Mouse (Mus musculus) kidney, embryonic 16.5 days (tissue): ENCODE data around the gene Nol12. TPM values are rescaled to one million over a fixed set of nuclear protein-coding genes. Genes with fewer than 3 reads are reported as not detected.

ENCODE experiments used
- ATAC-seq: fragments of 200-750 bp; cut with Nextera tagmentation; 2 replicates; pipeline ENCODE4 v1.8.0; 2017; ENCODE audit warnings: moderate TSS enrichment; ENCODE audit not compliant: low FRiP score, low TSS enrichment
- H3K27ac ChIP-seq: fragments of 300-500 bp; sonication (generic); 2 replicates; pipeline ENCODE4 v1.5.1; 2014; ENCODE audit warnings: low read length
- H3K27me3 ChIP-seq: fragments of 300-500 bp; sonication (generic); 2 replicates; pipeline ENCODE4 v1.6.1; 2014; ENCODE audit warnings: low read length, control low read depth, mixed read lengths; ENCODE audit not compliant: insufficient read depth
- H3K36me3 ChIP-seq: fragments of 300-500 bp; sonication (generic); 2 replicates; pipeline ENCODE4 v1.6.1; 2014; ENCODE audit warnings: low read length, control low read depth, mixed read lengths; ENCODE audit not compliant: insufficient read depth
- H3K4me1 ChIP-seq: fragments of 300-500 bp; sonication (generic); 2 replicates; pipeline ENCODE4 v1.6.1; 2014; ENCODE audit warnings: low read length, control low read depth, mixed read lengths; ENCODE audit not compliant: insufficient read depth
- H3K4me2 ChIP-seq: fragments of 300-500 bp; sonication (generic); replicated peaks from 2 replicates; pipeline ENCODE4 v1.6.1; 2014; ENCODE audit warnings: low read depth, low read length
- H3K4me3 ChIP-seq: fragments of 300-500 bp; sonication (generic); 2 replicates; pipeline ENCODE4 v1.5.1; 2014; ENCODE audit warnings: mild to moderate bottlenecking, low read length
- H3K9ac ChIP-seq: fragments of 300-500 bp; sonication (generic); replicated peaks from 2 replicates; pipeline ENCODE4 v1.6.1; 2014; ENCODE audit warnings: low read length
- H3K9me3 ChIP-seq: fragments of 300-500 bp; sonication (generic); 2 replicates; pipeline ENCODE4 v1.6.1; 2016; ENCODE audit warnings: low read length, control low read depth
- WGBS: fragments of 180-500 bp; shearing (Covaris S2); extraction: QIAGEN DNeasy Blood & Tissue Kit; methylation state at CpG from one replicate; pipeline ENCODE4 v1.1.7; 2014; 5-methylcytosine and 5-hydroxymethylcytosine counted together
- polyA plus RNA-seq: library from polyadenylated mRNA; unstranded; fragments of >200 nt; fragmentation: Nextera tagmentation; extraction: Ambion mirVana; gene quantifications from 2 replicates; pipeline ENCODE4 v1.2.1, GENCODE M21; 2015

Gene Nol12
- polyA plus RNA-seq, 1 experiment from 2014 or later: 59.9 TPM

DNA sequence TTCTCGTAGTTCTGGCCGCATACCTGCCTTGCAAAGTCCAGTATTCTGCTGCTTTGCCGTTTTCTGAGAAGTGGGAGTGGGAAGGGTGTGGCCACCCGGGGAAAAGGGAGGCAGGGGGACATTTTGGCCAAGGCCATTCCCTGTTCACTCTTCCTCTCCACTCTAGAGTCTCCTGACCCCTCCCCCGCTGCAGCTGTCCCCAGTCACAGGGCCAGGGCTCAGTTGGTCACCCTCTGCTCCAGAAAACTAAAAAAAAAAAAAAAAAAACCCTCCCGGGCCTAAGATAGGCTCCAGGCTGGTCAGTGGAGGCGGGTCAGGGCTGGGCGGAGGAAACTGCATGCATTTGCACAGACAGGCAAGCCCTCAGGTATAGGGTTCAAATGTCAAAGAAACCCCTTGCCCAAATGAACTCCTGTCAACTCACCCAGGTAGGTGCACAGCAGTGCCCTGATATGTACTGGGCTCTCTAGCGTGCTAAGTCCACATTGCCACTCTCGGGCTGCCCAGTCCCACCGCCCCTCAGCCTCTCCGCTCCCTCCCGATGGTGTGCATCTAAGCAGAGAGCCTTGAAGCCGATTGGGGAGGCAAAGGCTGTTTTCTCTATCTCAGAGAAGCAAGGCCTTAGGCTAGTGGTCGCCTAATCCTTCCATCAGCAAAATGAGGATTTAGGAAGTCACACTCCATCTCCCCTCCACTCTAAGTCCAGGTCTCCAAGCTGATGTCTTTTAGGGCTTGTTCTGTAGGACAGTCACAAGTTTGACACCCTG lies 7.5 kb upstream of the Nol12 start:
- Histone ChIP-seq H3K36me3 (0 out of 2 replicates have a peak, but pooled peaks cover 7% of the 10 kb centered on the region), H3K27ac (peak overlapping the region; percentile 87), H3K9ac (peak overlapping the region; percentile 72), H3K4me3 (peak overlapping the region; percentile 48), H3K27me3 (no peaks in the 10 kb centered on the region), H3K4me1 (peaks cover 35% of the 10 kb centered on the region), H3K4me2 (peak overlapping the region; percentile 77), H3K9me3 (no peaks in the 10 kb centered on the region)
- WGBS: 16% methylated on average over 15 of the region's 15 CpGs
- peak; percentile 7; the same call in 1 of the 2 replicates for ATAC-seq

DNA sequence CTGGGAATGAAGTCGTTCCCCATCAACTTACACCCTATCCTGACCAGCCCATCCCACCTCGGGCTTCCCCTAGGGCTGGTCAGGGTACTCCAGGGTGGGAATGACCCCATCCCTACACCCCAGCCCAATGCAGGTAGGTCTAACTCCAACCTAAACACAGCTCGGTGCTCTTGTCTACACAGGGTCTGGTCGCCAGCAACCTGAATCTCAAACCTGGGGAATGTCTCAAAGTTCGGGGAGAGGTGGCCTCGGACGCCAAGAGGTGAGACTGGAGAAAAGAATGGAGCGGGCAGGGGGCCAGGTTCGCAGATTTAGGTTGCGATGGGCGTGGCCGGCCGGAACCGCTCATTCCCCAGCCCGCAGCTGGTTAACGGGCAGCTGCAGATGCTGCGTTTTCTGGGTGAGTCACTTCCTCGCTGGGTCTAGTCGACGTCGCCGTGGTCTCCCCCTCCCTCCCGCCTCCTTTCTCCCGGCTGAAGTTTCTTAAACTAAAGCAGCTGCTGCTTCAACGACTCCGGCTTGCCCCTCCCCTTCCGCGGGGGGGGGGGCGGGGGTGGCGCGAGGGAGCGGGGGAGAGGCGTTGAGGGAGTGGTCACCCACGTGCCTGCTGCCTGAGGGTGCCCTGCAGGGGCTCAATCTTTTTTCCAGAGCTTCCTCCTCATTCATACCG lies 6.8 kb upstream of the Nol12 start:
- peak overlapping the region; percentile 48 for H3K4me3 ChIP-seq
- no peaks in the 10 kb centered on the region for H3K9me3 ChIP-seq
- H3K27ac ChIP-seq: peak overlapping the region; percentile 87
- H3K4me1 ChIP-seq: peaks cover 35% of the 10 kb centered on the region
- peak; percentile 50 for ATAC-seq
- no peaks in the 10 kb centered on the region for H3K27me3 ChIP-seq
- 0 out of 2 replicates have a peak, but pooled peaks cover 7% of the 10 kb centered on the region for H3K36me3 ChIP-seq
- H3K9ac ChIP-seq: peak overlapping the region; percentile 72
- WGBS: under 1% methylated on average over 33 of the region's 35 CpGs
- peak overlapping the region; percentile 77 for H3K4me2 ChIP-seq

DNA sequence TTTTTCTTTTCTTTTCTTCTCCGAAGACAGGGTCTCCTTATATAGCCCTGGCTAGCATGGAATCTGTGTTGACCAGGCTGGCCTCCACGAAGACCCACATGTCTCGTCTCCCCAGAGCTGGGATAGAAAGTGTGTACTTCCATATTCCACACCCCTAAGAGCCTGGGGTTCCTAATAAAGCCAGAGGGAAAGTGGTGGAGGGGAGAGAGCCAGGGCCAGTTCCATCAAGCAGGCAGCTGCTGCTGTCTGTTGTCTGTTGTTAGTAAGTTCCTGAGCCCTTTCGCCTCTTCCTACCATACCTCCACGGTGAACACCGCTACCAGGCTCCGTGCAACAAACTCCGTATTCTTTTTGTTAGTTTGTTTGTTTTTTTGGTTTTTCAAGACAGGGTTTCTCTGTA lies 6.2 kb upstream of the Nol12 start:
- peaks cover 35% of the 10 kb centered on the region for H3K4me1 ChIP-seq
- no peaks in the 10 kb centered on the region for H3K9me3 ChIP-seq
- no peaks in the 10 kb centered on the region for H3K27me3 ChIP-seq
- H3K9ac ChIP-seq: peak overlapping the region; percentile 72
- H3K4me3 ChIP-seq: peak overlapping the region; percentile 48
- ATAC-seq: 0 out of 2 replicates have a peak, but pooled peaks have one; percentile 2
- 0 out of 2 replicates have a peak, but pooled peaks cover 7% of the 10 kb centered on the region for H3K36me3 ChIP-seq
- peak overlapping the region; percentile 77 for H3K4me2 ChIP-seq
- H3K27ac ChIP-seq: no peak overlapping the region
- WGBS: 52% methylated on average over 7 of the region's 8 CpGs

DNA sequence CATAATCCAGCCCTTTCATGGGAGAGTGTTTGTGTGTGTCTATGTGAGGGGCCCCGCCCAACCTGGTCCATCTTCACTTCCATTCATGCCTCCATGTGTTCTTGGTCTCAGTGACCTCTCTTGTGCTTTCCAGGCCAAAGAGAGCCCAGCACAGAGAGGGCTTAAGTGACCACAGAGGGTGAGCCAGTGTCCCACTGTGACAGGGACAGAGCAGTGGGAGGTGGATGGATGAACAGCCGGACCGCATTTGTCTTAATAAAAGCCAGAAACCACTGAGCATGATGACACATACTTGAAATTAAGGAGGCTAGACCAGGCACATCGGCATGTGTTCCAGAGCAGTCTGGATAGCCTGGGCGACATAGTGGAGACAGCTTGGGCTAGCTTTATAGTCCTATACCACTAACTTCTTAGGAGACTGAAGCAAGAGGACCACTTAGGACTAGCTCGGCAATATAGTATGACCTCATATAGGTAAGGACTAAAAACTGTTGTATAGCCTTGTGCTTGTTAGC lies 4.5 kb upstream of the Nol12 start:
- no peaks in the 10 kb centered on the region for H3K9me3 ChIP-seq
- peaks cover 31% of the 10 kb centered on the region for H3K4me1 ChIP-seq
- ATAC-seq: no peak
- H3K4me3 ChIP-seq: no peak overlapping the region
- 0 out of 2 replicates have a peak, but pooled peaks cover 7% of the 10 kb centered on the region for H3K36me3 ChIP-seq
- no peaks in the 10 kb centered on the region for H3K27me3 ChIP-seq
- WGBS: 94% methylated on average over 6 of the region's 6 CpGs
- no peak overlapping the region for H3K27ac ChIP-seq
- no peak overlapping the region for H3K9ac ChIP-seq
- H3K4me2 ChIP-seq: no peak overlapping the region

DNA sequence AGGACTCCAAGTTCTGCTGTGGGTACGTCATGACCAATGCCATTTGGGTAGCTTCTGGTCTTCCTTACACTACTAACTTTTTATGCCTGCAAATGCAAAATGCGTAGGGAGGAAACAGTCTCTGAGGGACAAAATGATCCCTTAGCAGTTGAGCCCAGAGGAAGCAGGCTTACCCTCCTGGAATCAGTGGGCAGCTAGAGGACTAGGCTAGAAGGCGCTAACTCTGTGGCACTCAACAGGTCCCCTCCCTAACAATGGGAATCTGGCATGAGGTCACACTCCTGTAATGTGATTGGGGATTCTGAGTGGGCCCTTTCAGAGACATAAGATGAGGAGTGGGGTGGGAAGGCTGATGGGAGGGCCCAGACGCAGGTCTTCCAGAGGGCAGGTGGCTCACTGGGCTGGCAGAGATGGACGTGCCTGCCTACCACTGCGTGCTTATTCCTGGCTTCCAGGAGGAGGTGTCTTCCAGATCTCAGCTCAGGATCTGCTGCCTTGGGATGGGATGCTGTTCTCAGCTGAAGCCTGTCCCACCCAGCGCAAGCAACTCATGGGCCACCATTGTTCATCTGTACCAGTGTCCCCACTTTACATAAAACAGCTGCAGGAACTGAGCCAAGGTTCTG lies 3.8 kb upstream of the Nol12 start:
- no peak overlapping the region for H3K27ac ChIP-seq
- no peak overlapping the region for H3K4me3 ChIP-seq
- peaks cover 31% of the 10 kb centered on the region for H3K4me1 ChIP-seq
- WGBS: 86% methylated on average over 7 of the region's 7 CpGs
- no peak overlapping the region for H3K9ac ChIP-seq
- H3K36me3 ChIP-seq: 0 out of 2 replicates have a peak, but pooled peaks cover 7% of the 10 kb centered on the region
- H3K27me3 ChIP-seq: no peaks in the 10 kb centered on the region
- ATAC-seq: no peak
- no peak overlapping the region for H3K4me2 ChIP-seq
- H3K9me3 ChIP-seq: no peaks in the 10 kb centered on the region

DNA sequence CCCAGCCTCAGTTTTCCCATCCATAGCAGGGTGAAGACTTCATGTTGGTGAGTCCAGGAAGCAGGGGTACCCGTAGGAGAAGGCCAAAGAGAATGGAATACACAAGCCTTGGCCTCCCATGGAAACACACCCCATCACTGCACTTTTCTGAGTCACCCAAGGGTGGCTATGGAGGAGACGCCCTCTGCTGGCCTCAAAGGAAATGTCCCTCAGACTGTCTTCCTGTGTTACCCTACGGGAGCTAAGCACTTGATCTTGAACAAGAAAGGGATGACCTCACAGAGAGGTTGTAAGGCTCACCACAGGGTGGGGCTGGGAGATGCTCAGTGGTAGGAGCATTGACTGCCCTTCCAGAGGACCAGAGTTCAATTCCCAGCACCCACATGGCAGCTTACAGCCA lies 3.2 kb upstream of the Nol12 start:
- no peaks in the 10 kb centered on the region for H3K9me3 ChIP-seq
- no peak overlapping the region for H3K4me3 ChIP-seq
- no peak for ATAC-seq
- peaks cover 30% of the 10 kb centered on the region for H3K4me1 ChIP-seq
- WGBS: 17% methylated on average over 3 of the region's 3 CpGs
- no peak overlapping the region for H3K9ac ChIP-seq
- no peak overlapping the region for H3K27ac ChIP-seq
- no peaks in the 10 kb centered on the region for H3K27me3 ChIP-seq
- peaks cover 8% of the 10 kb centered on the region; the same call in 1 of the 2 replicates for H3K36me3 ChIP-seq
- no peak overlapping the region for H3K4me2 ChIP-seq

DNA sequence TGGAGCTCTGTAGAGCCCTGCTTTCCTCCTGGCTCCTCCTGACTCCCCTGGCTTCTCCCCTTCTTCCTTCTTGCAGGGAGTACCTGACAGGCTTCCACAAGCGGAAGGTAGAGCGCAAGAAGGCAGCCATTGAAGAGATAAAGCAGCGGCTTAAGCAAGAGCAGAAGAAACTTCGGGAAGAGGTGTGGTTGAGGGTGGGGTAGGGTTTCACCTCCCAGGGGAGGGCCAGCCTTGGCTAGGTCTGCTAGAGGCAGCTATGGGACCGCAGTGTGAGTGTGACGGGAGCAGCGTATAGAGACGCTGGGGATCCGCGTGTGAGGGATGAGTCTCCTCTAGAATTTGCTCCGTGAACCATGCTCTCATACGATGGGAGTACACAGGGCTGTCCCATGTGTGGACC lies 1.7 kb downstream of the Nol12 start:
- no peak overlapping the region for H3K27ac ChIP-seq
- ATAC-seq: no peak
- peaks cover 42% of the 10 kb centered on the region for H3K36me3 ChIP-seq
- peaks cover 12% of the 10 kb centered on the region for H3K4me1 ChIP-seq
- no peak overlapping the region; the same call in 1 of the 2 replicates for H3K9ac ChIP-seq
- no peak overlapping the region for H3K4me2 ChIP-seq
- 86% methylated on average over 12 of the region's 12 CpGs for WGBS
- H3K9me3 ChIP-seq: no peaks in the 10 kb centered on the region
- H3K4me3 ChIP-seq: no peak overlapping the region
- H3K27me3 ChIP-seq: no peaks in the 10 kb centered on the region

DNA sequence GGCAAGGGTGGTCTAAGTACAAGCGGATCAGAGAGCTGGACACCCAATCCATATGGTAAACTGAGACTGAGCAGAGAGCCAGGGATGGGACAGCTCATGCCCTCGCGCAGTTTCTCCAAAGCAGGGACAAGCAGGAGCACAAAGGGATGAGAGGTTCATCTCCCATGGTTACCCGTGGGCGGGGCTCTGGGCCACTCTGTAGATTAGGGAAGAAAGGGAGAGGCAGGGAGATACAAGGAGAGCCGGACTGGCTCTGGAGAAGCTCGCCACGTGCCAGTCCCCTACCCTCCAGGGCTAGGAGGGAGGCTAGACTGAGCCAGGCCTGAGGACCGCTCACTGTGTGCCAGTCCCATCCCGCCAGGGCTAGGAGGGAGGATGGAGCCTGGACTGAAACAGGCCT lies 2.6 kb downstream of the Nol12 start:
- H3K4me3 ChIP-seq: no peak overlapping the region
- no peak overlapping the region for H3K9ac ChIP-seq
- ATAC-seq: no peak
- no peak overlapping the region for H3K4me2 ChIP-seq
- H3K27me3 ChIP-seq: no peaks in the 10 kb centered on the region
- peaks cover 12% of the 10 kb centered on the region for H3K4me1 ChIP-seq
- peaks cover 44% of the 10 kb centered on the region for H3K36me3 ChIP-seq
- no peak overlapping the region for H3K27ac ChIP-seq
- 92% methylated on average over 10 of the region's 10 CpGs for WGBS
- H3K9me3 ChIP-seq: no peaks in the 10 kb centered on the region

DNA sequence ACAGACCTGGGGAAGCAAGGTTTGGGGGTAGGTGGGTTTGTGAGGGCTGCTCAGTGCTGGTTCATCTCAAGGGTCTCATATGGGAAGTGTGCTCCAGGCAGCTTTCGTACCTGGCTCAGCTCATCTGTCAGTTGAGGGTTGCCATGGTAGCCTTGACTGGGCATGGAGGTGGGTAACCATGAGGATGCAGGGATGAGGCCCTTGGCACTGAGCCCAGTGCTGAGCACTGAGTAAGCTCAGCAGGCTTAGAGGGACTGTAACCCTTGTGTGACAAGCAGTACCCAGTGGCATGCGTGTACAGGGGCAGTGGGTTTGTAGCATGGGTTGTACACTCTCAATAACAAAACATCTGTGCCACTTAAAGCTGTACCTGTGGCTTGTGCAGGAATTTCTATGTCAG lies 3.2 kb downstream of the Nol12 start:
- WGBS: 86% methylated on average over 2 of the region's 2 CpGs
- peaks cover 12% of the 10 kb centered on the region for H3K4me1 ChIP-seq
- H3K9ac ChIP-seq: no peak overlapping the region
- H3K27ac ChIP-seq: no peak overlapping the region
- no peaks in the 10 kb centered on the region for H3K9me3 ChIP-seq
- H3K36me3 ChIP-seq: peaks cover 44% of the 10 kb centered on the region
- H3K4me3 ChIP-seq: no peak overlapping the region
- no peaks in the 10 kb centered on the region for H3K27me3 ChIP-seq
- no peak for ATAC-seq
- no peak overlapping the region for H3K4me2 ChIP-seq
